In genomic region chr13:115011547-115011946, GRCm38 (mm10) we compare ENCODE assay signal across 25 mouse cellular contexts.
DNase-seq lines count a peak whose midpoint lies in the region; ATAC-seq lines count a peak whose summit lies in the region.
"Had no signal": no experiment of that assay in that cellular context is flagged by ENCODE, and none has a peak within 500 bp of the region (broad histone marks: within the 10 kb centered on the region; RNA-seq: fewer than 3 reads in every experiment).

No protein-coding gene starts in this region.

- intact Hi-C loops in left cerebral cortex, postnatal 36 days (cut with DNase I) = no loop called here

- H3K4me2 ChIP-seq in heart, embryonic 13.5 days = no peak overlapping the region
- H3K4me2 ChIP-seq: forebrain, embryonic 13.5 days; hindbrain, embryonic 13.5 days had no signal

- H3K27ac ChIP-seq in heart, embryonic 13.5 days (replicated peaks) = peak overlapping the region; percentile 36; the same call in 1 of the 2 replicates
- H3K27ac ChIP-seq: forebrain, embryonic 10.5 days; forebrain, embryonic 13.5 days; gastrocnemius, adult 2 months; heart, adult 2 months; hindbrain, embryonic 10.5 days; hindbrain, embryonic 13.5 days had no signal

- no peaks in the 10 kb centered on the region for H3K9me3 ChIP-seq in heart, embryonic 13.5 days
- H3K9me3 ChIP-seq: forebrain, embryonic 10.5 days; forebrain, embryonic 13.5 days; hindbrain, embryonic 10.5 days; hindbrain, embryonic 13.5 days had no signal

- H3K4me1 ChIP-seq in heart, embryonic 13.5 days = peaks cover 47% of the 10 kb centered on the region
- H3K4me1 ChIP-seq: hindbrain, embryonic 13.5 days had no signal

- no peak for ATAC-seq in heart, embryonic 13.5 days (ENCODE audit: extremely low read depth, insufficient number of reproducible peaks, low FRiP score, low TSS enrichment)
- peak; percentile 27; the same call in 1 of the 2 replicates for ATAC-seq in granulocyte monocyte progenitor cell, adult 5-6 weeks (replicated peaks; ENCODE audit: poor library complexity, severe bottlenecking)
- peak; percentile 50 for ATAC-seq in megakaryocyte progenitor cell, adult 5-6 weeks (replicated peaks; ENCODE audit: poor library complexity)
- ATAC-seq in frontal cortex, adult (ENCODE audit: low TSS enrichment) = no peak
- ATAC-seq: activated CD4-positive, CD25-positive, alpha-beta regulatory T cell, adult 4 months; forebrain, embryonic 13.5 days; forebrain, embryonic 16.5 days; hindbrain, embryonic 16.5 days; inflammation-experienced regulatory T-cells, adult 6 months; intestine, embryonic 16.5 days had no signal

- 0 out of 2 replicates have a peak overlapping the region, but pooled peaks have one; percentile 6 for H3K9ac ChIP-seq in heart, embryonic 13.5 days
- H3K9ac ChIP-seq: forebrain, embryonic 13.5 days; hindbrain, embryonic 13.5 days had no signal

- H3K4me3 ChIP-seq in heart, embryonic 13.5 days = no peak overlapping the region
- H3K4me3 ChIP-seq: forebrain, embryonic 10.5 days; forebrain, embryonic 13.5 days; gastrocnemius, adult 2 months; heart, adult 2 months; hindbrain, embryonic 10.5 days; hindbrain, embryonic 13.5 days had no signal

- H3K36me3 ChIP-seq in heart, embryonic 13.5 days = peaks cover 36% of the 10 kb centered on the region
- H3K36me3 ChIP-seq: forebrain, embryonic 10.5 days; hindbrain, embryonic 10.5 days; hindbrain, embryonic 13.5 days had no signal

- DNase-seq in heart, postnatal 4 days = no peak
- no peak for DNase-seq in cerebellum, postnatal 36 days
- no peak for DNase-seq in left cerebral cortex, postnatal 36 days (ENCODE audit: low spot score in 2 of 2)
- DNase-seq: adrenal gland, adult 8-10 months; adrenal gland, postnatal 25 days; cerebellum, adult 11-12 months; cerebellum, adult 8-10 months; cerebellum, postnatal 10 days; gastrocnemius, adult 2 months; gastrocnemius, postnatal 14 days; heart, adult 2 months; kidney, adult 18-20 months had no signal

- no peaks in the 10 kb centered on the region for H3K27me3 ChIP-seq in heart, embryonic 13.5 days (replicated peaks)
- H3K27me3 ChIP-seq: forebrain, embryonic 13.5 days; hindbrain, embryonic 13.5 days had no signal

- 37% methylated on average over 6 of the region's 6 CpGs for WGBS in heart, embryonic 13.5 days

Comparison
In these comparisons a context has a peak if more than half of its experiments do, and no peak if none do; other contexts are left out.
1. ATAC-seq: peak in granulocyte monocyte progenitor cell, adult 5-6 weeks (single experiment) and megakaryocyte progenitor cell, adult 5-6 weeks (single experiment); none in heart, embryonic 13.5 days (single experiment) and frontal cortex, adult (single experiment).